In the genomic region with DNA sequence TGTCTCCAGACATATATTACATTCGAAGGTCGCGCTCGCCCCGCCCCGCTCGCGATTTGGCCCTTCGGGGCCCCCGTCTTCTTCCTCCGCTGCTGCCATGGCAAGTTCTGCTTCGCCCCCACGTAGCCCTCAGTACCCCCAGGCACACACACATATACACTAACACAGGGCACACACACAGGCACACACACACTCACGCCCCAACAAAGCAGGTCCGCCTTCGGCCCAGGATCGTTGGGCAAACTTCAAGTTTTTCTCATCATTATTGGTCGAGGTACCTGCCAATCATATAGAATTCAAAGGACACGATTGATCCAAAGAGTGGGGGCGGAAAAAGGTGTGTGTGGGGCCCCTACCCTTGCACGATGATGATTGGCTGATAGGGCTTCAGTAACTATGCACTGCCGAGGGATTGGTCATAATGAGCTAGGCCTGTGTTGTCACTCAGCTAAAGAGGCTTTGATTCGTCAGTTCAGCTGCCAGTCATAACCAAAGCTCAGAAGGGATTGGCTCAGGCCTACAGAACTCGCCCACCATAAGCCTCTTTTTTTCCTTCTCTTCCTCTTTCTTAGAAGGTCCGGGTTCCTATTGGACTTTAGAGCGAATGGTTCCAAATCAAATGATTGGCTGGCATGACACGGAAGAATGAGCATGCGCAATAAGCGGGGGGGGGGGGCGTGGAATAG, we compare ENCODE assay signal across 8 mouse cellular contexts. TPM values are rescaled to one million over a fixed set of nuclear protein-coding genes. Genes with fewer than 3 reads are reported as not detected.
DNase-seq lines count a peak whose midpoint lies in the region; ATAC-seq and TF ChIP-seq lines count a peak whose summit lies in the region.

A gene (minus strand): TSS at position 316 of the 686 bp plus-strand sequence.

- H3K36me3 ChIP-seq in ES-E14 (ENCODE audit: control insufficient read depth, insufficient read depth, low read length, poor library complexity, severe bottlenecking) = peaks cover 12% of the 10 kb centered on the region
- H3K36me3 ChIP-seq in forebrain, embryonic 15.5 days = peaks cover 16% of the 10 kb centered on the region

- DNase-seq in ES-E14 (ENCODE audit: low read depth, low spot score) = peak; percentile 100
- peak; percentile 100 for DNase-seq in cerebellum, adult 11-12 months
- peak; percentile 97 for DNase-seq in heart, postnatal 25 days (ENCODE audit: low spot score)
- DNase-seq in layer of hippocampus, adult 18-20 months (ENCODE audit: low spot score in 2 of 2) = peak; percentile 99 to 100
- peak; percentile 95 for DNase-seq in lung, adult 2 months
- DNase-seq in thymus, adult 18-20 months = peak; percentile 91 to 99

- intact Hi-C loops in heart, postnatal 25 days (cut with DNase I) = no loop called here

- WGBS in forebrain, embryonic 15.5 days = under 1% methylated on average over 30 of the region's 30 CpGs
- under 1% methylated on average over 30 of the region's 30 CpGs for WGBS in lung, adult 2 months

- no peaks in the 10 kb centered on the region for H3K27me3 ChIP-seq in forebrain, embryonic 15.5 days

- peaks cover 0 to 10% of the 10 kb centered on the region in 2 experiments; a peak in 1 of 4 replicates for H3K4me1 ChIP-seq in ES-E14 (ENCODE audit: control insufficient read depth in 2 of 2, insufficient read depth in 2 of 2, low read length in 2 of 2, poor library complexity in 1 of 2)
- peaks cover 48% of the 10 kb centered on the region for H3K4me1 ChIP-seq in forebrain, embryonic 15.5 days
- H3K4me1 ChIP-seq in lung, adult 2 months (ENCODE audit: control insufficient read depth, insufficient read depth, low read length) = peaks cover 12% of the 10 kb centered on the region

- peak; percentile 96 for ATAC-seq in forebrain, embryonic 15.5 days (replicated peaks)
- ATAC-seq in neutrophil, adult 5-6 weeks (ENCODE audit: extremely low read depth, insufficient number of reproducible peaks, low FRiP score, poor library complexity, severe bottlenecking) = peak; percentile 79

- H3K4me2 ChIP-seq in forebrain, embryonic 15.5 days (replicated peaks) = peak within 1 kb of the TSS; percentile 87

- in situ Hi-C loops in ES-E14 (cut with MboI; ENCODE audit: low sequenced_read_pairs in 2 of 2, unreplicated experiment in 2 of 2) = no loop called here

- peak; percentile 75; the same call in 1 of the 2 replicates for TF ChIP-seq POLR2A in lung, adult 2 months (IDR thresholded peaks at IDR 0.05; ENCODE audit: borderline replicate concordance, extremely low read depth, low read depth, low read length)

- no peak for TF ChIP-seq CTCF in lung, adult 2 months (IDR thresholded peaks at IDR 0.05; ENCODE audit: insufficient read depth, low read length)

- H3K9ac ChIP-seq in ES-E14 (ENCODE audit: insufficient read depth, low read depth, low read length, poor library complexity, severe bottlenecking) = peak within 1 kb of the TSS; percentile 81
- H3K9ac ChIP-seq in forebrain, embryonic 15.5 days (replicated peaks) = peak within 1 kb of the TSS; percentile 99

- no peaks in the 10 kb centered on the region for H3K9me3 ChIP-seq in ES-E14 (ENCODE audit: control insufficient read depth, insufficient read depth, low read depth, low read length)
- H3K9me3 ChIP-seq in forebrain, embryonic 15.5 days = no peaks in the 10 kb centered on the region

- peak within 1 kb of the TSS; percentile 40 for H3K27ac ChIP-seq in ES-E14 (ENCODE audit: insufficient read depth, low read depth, low read length, poor library complexity, severe bottlenecking)
- peak within 1 kb of the TSS; percentile 92 for H3K27ac ChIP-seq in forebrain, embryonic 15.5 days (replicated peaks)

- peak within 1 kb of the TSS; percentile 94 to 98 for H3K4me3 ChIP-seq in ES-E14 (ENCODE audit: insufficient read depth in 1 of 2, low read depth in 1 of 2, low read length in 2 of 2, poor library complexity in 1 of 2, severe bottlenecking in 1 of 2)
- peak within 1 kb of the TSS; percentile 93 for H3K4me3 ChIP-seq in forebrain, embryonic 15.5 days
- H3K4me3 ChIP-seq in lung, adult 2 months (replicated peaks; ENCODE audit: extremely low read depth, low read depth, low read length) = peak within 1 kb of the TSS; percentile 99

TF ChIP-seq in ES-E14, 5 proteins besides CTCF, POLR2A, EP300 and RAD21:
- TF ChIP-seq CHD2 (IDR thresholded peaks at IDR 0.05; ENCODE audit: low read depth, low read length) (peak; percentile 99), HCFC1 (IDR thresholded peaks at IDR 0.05; ENCODE audit: borderline replicate concordance, insufficient read depth, low read length) (0 out of 2 replicates have a peak, but pooled peaks have one; percentile 35), ZNF384 (IDR thresholded peaks at IDR 0.05; ENCODE audit: low read depth, low read length) (peak; percentile 95), MAFK (IDR thresholded peaks at IDR 0.05; ENCODE audit: insufficient read depth, low read depth, low read length) (no peak), ZC3H11A (IDR thresholded peaks at IDR 0.05; ENCODE audit: borderline replicate concordance, low read depth, low read length) (no peak)

RNA-seq across cellular contexts. Expression of the gene that starts here (rescaled TPM):
- total RNA-seq in ES-E14 (2012; rRNA removed) = 21.4 and 22.8 TPM in 2 replicates
- polyA plus RNA-seq in forebrain, embryonic 15.5 days (2015; fragmentation: Nextera tagmentation; extraction: Ambion mirVana) = 313 and 321 TPM in 2 replicates
- 10 to 100 TPM; 34.9 to 35.0 TPM for total RNA-seq in heart, postnatal 25 days (2021)
- total RNA-seq in layer of hippocampus, adult 18-20 months (2021) = 10 to 100 TPM; 81.8 to 81.9 TPM
- polyA plus RNA-seq in lung, adult 2 months (2012; rRNA removed) = 52.0 and 83.7 TPM in 2 replicates
- total RNA-seq in neutrophil, adult 5-6 weeks (2017) = 15.9 and 17.6 TPM in 2 replicates

Comparison
In these comparisons a context has a peak if more than half of its experiments do, and no peak if none do; other contexts are left out.
1. Peak in every context shown above with its lines: DNase-seq, ATAC-seq, H3K4me3 ChIP-seq and H3K27ac ChIP-seq.